Mouse (Mus musculus) hindbrain, postnatal 0 days (tissue): ENCODE measurements around the gene Cdkn1c. TPM values are rescaled to one million over a fixed set of nuclear protein-coding genes. Genes with fewer than 3 reads are reported as not detected.

Experiments used
- ATAC-seq: fragments of 200-750 bp; cut with Nextera tagmentation; 2 replicates; pipeline ENCODE4 v1.8.0; 2017; ENCODE audit warnings: mild to moderate bottlenecking, moderate TSS enrichment, moderate library complexity
- DNase-seq: peaks from one replicate; pipeline ENCODE4 v3.0.0-alpha.2; 2015; ENCODE audit warnings: low spot score
- H3K27ac ChIP-seq: fragments of 300-500 bp; sonication (generic); 2 replicates; pipeline ENCODE4 v1.5.1; 2014; ENCODE audit warnings: mild to moderate bottlenecking
- H3K27me3 ChIP-seq: fragments of 300-500 bp; sonication (generic); 2 replicates; pipeline ENCODE4 v1.6.1; 2014; ENCODE audit warnings: low read length, mixed read lengths; ENCODE audit not compliant: insufficient read depth
- H3K36me3 ChIP-seq: fragments of 300-500 bp; sonication (generic); 2 replicates; pipeline ENCODE4 v1.6.1; 2014; ENCODE audit warnings: low read length, mixed read lengths; ENCODE audit not compliant: insufficient read depth
- H3K4me1 ChIP-seq: fragments of 300-500 bp; sonication (generic); 2 replicates; pipeline ENCODE4 v1.6.1; 2014; ENCODE audit warnings: antibody characterized with exemption, low read length, mixed read lengths; ENCODE audit not compliant: insufficient read depth
- H3K4me2 ChIP-seq: fragments of 300-500 bp; sonication (generic); 2 replicates; pipeline ENCODE4 v1.6.1; 2014; ENCODE audit warnings: low read depth, mild to moderate bottlenecking, low read length, moderate library complexity, mixed read lengths
- H3K4me3 ChIP-seq: fragments of 300-500 bp; sonication (generic); 2 replicates; pipeline ENCODE4 v1.5.1; 2014; ENCODE audit warnings: low read length
- H3K9ac ChIP-seq: fragments of 300-500 bp; sonication (generic); replicated peaks from 2 replicates; pipeline ENCODE4 v1.6.1; 2014; ENCODE audit warnings: mild to moderate bottlenecking, low read length, moderate library complexity, mixed read lengths
- H3K9me3 ChIP-seq: fragments of 300-500 bp; sonication (generic); 2 replicates; pipeline ENCODE4 v1.6.1; 2016; ENCODE audit warnings: low read length, mixed read lengths
- CTCF ChIP-seq: IDR thresholded peaks from 2 replicates; pipeline ENCODE4 v1.5.1; 2016; ENCODE audit warnings: antibody characterized with exemption, control low read depth, low read depth
- WGBS: fragments of 180-500 bp; shearing (Covaris S2); extraction: QIAGEN DNeasy Blood & Tissue Kit; methylation state at CpG from one replicate; pipeline ENCODE4 v1.1.7; 2014; 5-methylcytosine and 5-hydroxymethylcytosine counted together
- polyA plus RNA-seq: library from polyadenylated mRNA; unstranded; fragments of >200 nt; fragmentation: Nextera tagmentation; extraction: Ambion mirVana; gene quantifications from 2 replicates; pipeline ENCODE4 v1.2.1, GENCODE M21; 2015
- total RNA-seq: library from RNA; depleted of rRNA; stranded (reverse); fragments of >200 nt; gene quantifications from 2 replicates; pipeline ENCODE4 v1.2.3, GENCODE M21; 2014

Cdkn1c gene
- total and polyA plus RNA-seq, 2 experiments from 2014 or later = 127 to 144 TPM

- Histone ChIP-seq H3K4me1 (no peaks in the 10 kb centered on the region), H3K4me3 (no peak overlapping the region), H3K27me3 (no peaks in the 10 kb centered on the region), H3K36me3 (no peaks in the 10 kb centered on the region), H3K9ac (no peak overlapping the region), H3K27ac (no peak overlapping the region), H3K4me2 (no peak overlapping the region), H3K9me3 (no peaks in the 10 kb centered on the region)
- WGBS = 35% methylated on average over 10 of the region's 10 CpGs
- TF ChIP-seq CTCF = no peak
- ATAC-seq = no peak
- DNase-seq = no peak
These were observed 14.0 kb upstream of the Cdkn1c start for GRCm38 (mm10) chr7:143474811-143475210.

GRCm38 (mm10) chr7:143473347-143474101 is 12.7 kb upstream of the Cdkn1c start, which contains the start of gene Slc22a18:
TSS of gene Slc22a18 (plus strand) at chr7:143473736.
- DNase-seq = no peak
- H3K9ac ChIP-seq = no peak within 1 kb of the TSS
- no peak for ATAC-seq
- no peak for TF ChIP-seq CTCF
- no peak within 1 kb of the TSS for H3K4me3 ChIP-seq
- no peaks in the 10 kb centered on the region for H3K36me3 ChIP-seq
- H3K27me3 ChIP-seq = no peaks in the 10 kb centered on the region
- H3K27ac ChIP-seq = no peak within 1 kb of the TSS
- WGBS = 48% methylated on average over 4 of the region's 4 CpGs
- H3K4me2 ChIP-seq = no peak within 1 kb of the TSS
- no peaks in the 10 kb centered on the region for H3K9me3 ChIP-seq
- H3K4me1 ChIP-seq = no peaks in the 10 kb centered on the region

- peak; percentile 95 for TF ChIP-seq CTCF
- Histone ChIP-seq H3K36me3 (no peaks in the 10 kb centered on the region), H3K9ac (no peak overlapping the region), H3K4me2 (no peak overlapping the region), H3K9me3 (no peaks in the 10 kb centered on the region), H3K4me1 (no peaks in the 10 kb centered on the region), H3K4me3 (no peak overlapping the region), H3K27ac (no peak overlapping the region), H3K27me3 (no peaks in the 10 kb centered on the region)
- DNase-seq = peak; percentile 89
- WGBS = 17% methylated on average over 8 of the region's 8 CpGs
- no peak for ATAC-seq
These were observed 9.1 kb upstream of the Cdkn1c start for GRCm38 (mm10) chr7:143469946-143470345.

GRCm38 (mm10) chr7:143467714-143468113 is 6.9 kb upstream of the Cdkn1c start:
- H3K4me2 ChIP-seq = no peak overlapping the region
- H3K27me3 ChIP-seq = no peaks in the 10 kb centered on the region
- WGBS = 13% methylated on average over 6 of the region's 6 CpGs
- H3K4me3 ChIP-seq = no peak overlapping the region
- no peak for ATAC-seq
- no peak overlapping the region for H3K9ac ChIP-seq
- no peak for DNase-seq
- no peak overlapping the region for H3K27ac ChIP-seq
- H3K36me3 ChIP-seq = no peaks in the 10 kb centered on the region
- no peaks in the 10 kb centered on the region for H3K4me1 ChIP-seq
- no peaks in the 10 kb centered on the region for H3K9me3 ChIP-seq
- no peak for TF ChIP-seq CTCF

GRCm38 (mm10) chr7:143466099-143466677 is 5.3 kb upstream of the Cdkn1c start:
- TF ChIP-seq CTCF = peak; percentile 99
- H3K4me1 ChIP-seq = no peaks in the 10 kb centered on the region
- DNase-seq (peak; percentile 89), ATAC-seq (peak; percentile 66)
- no peak overlapping the region for H3K9ac ChIP-seq
- 36% methylated on average over 14 of the region's 14 CpGs for WGBS
- H3K36me3 ChIP-seq = no peaks in the 10 kb centered on the region
- H3K27me3 ChIP-seq = no peaks in the 10 kb centered on the region
- no peaks in the 10 kb centered on the region for H3K9me3 ChIP-seq
- no peak overlapping the region for H3K27ac ChIP-seq
- H3K4me2 ChIP-seq = no peak overlapping the region
- H3K4me3 ChIP-seq = no peak overlapping the region

GRCm38 (mm10) chr7:143464811-143465560 is 4.1 kb upstream of the Cdkn1c start:
- no peaks in the 10 kb centered on the region for H3K36me3 ChIP-seq
- H3K27me3 ChIP-seq = no peaks in the 10 kb centered on the region
- peak overlapping the region; percentile 21; the same call in 1 of the 2 replicates for H3K9ac ChIP-seq
- peaks cover 5% of the 10 kb centered on the region; the same call in 1 of the 2 replicates for H3K9me3 ChIP-seq
- H3K27ac ChIP-seq = no peak overlapping the region
- H3K4me1 ChIP-seq = no peaks in the 10 kb centered on the region
- peak overlapping the region; percentile 31 for H3K4me3 ChIP-seq
- 25% methylated on average over 54 of the region's 56 CpGs for WGBS
- peak overlapping the region; percentile 65 for H3K4me2 ChIP-seq
- no peak for TF ChIP-seq CTCF
- DNase-seq = peak; percentile 53
- no peak; the same call in 1 of the 2 replicates for ATAC-seq
